Mouse (Mus musculus): Measurements from ENCODE around the gene 1700001J03Rik. TPM values are rescaled to one million over a fixed set of nuclear protein-coding genes. Genes with fewer than 3 reads are reported as not detected.
"Not testable (repeated sequence)": the region's sequence is repeated elsewhere in the genome, so short reads cannot be mapped to it uniquely, and the experiment has no call there.

1700001J03Rik gene
- total RNA-seq, 1 experiment = not detected

GRCm38 (mm10) chr5:146187441-146187840, 2.3 kb upstream of the 1700001J03Rik start:
- H3K27ac ChIP-seq (ENCODE audit: insufficient read depth, low read depth, low read length, poor library complexity, severe bottlenecking); H3K4me1 ChIP-seq (ENCODE audit: control insufficient read depth in 2 of 2, insufficient read depth in 2 of 2, low read length in 2 of 2, poor library complexity in 1 of 2); H3K9ac ChIP-seq (ENCODE audit: insufficient read depth, low read depth, low read length, poor library complexity, severe bottlenecking); H3K36me3 ChIP-seq (ENCODE audit: control insufficient read depth, insufficient read depth, low read length, poor library complexity, severe bottlenecking); H3K9me3 ChIP-seq (ENCODE audit: control insufficient read depth, insufficient read depth, low read depth, low read length); H3K4me3 ChIP-seq (ENCODE audit: insufficient read depth in 1 of 2, low read depth in 1 of 2, low read length in 2 of 2, poor library complexity in 1 of 2, severe bottlenecking in 1 of 2): not testable (repeated sequence)
- 0 out of 2 replicates have a peak, but pooled peaks have one; percentile 13 for TF ChIP-seq ZC3H11A (IDR thresholded peaks at IDR 0.05; ENCODE audit: borderline replicate concordance, low read depth, low read length)
- in situ Hi-C loops (cut with MboI; ENCODE audit: low sequenced_read_pairs in 2 of 2, unreplicated experiment in 2 of 2) = loop anchor here (25.0 kb wide), 1 partner anchor 300 kb away; the partner anchor contains the start of genes Gm6370 (in 2 of the 2) and Gm6408 (in 2 of the 2)
- DNase-seq (ENCODE audit: low read depth, low spot score) = peak; percentile 24

- H3K9me3 ChIP-seq (ENCODE audit: control insufficient read depth, insufficient read depth, low read depth, low read length); H3K36me3 ChIP-seq (ENCODE audit: control insufficient read depth, insufficient read depth, low read length, poor library complexity, severe bottlenecking); H3K9ac ChIP-seq (ENCODE audit: insufficient read depth, low read depth, low read length, poor library complexity, severe bottlenecking); DNase-seq (ENCODE audit: low read depth, low spot score); H3K4me3 ChIP-seq (ENCODE audit: insufficient read depth in 1 of 2, low read depth in 1 of 2, low read length in 2 of 2, poor library complexity in 1 of 2, severe bottlenecking in 1 of 2); H3K27ac ChIP-seq (ENCODE audit: insufficient read depth, low read depth, low read length, poor library complexity, severe bottlenecking); in situ Hi-C loops (cut with MboI; ENCODE audit: low sequenced_read_pairs in 2 of 2, unreplicated experiment in 2 of 2); H3K4me1 ChIP-seq (ENCODE audit: control insufficient read depth in 2 of 2, insufficient read depth in 2 of 2, low read length in 2 of 2, poor library complexity in 1 of 2): not testable (repeated sequence)
Observed at GRCm38 (mm10) chr5:146172744-146173143, 12.4 kb downstream of the 1700001J03Rik start.

- H3K36me3 ChIP-seq (ENCODE audit: control insufficient read depth, insufficient read depth, low read length, poor library complexity, severe bottlenecking); H3K9me3 ChIP-seq (ENCODE audit: control insufficient read depth, insufficient read depth, low read depth, low read length); H3K4me3 ChIP-seq (ENCODE audit: insufficient read depth in 1 of 2, low read depth in 1 of 2, low read length in 2 of 2, poor library complexity in 1 of 2, severe bottlenecking in 1 of 2); H3K9ac ChIP-seq (ENCODE audit: insufficient read depth, low read depth, low read length, poor library complexity, severe bottlenecking); in situ Hi-C loops (cut with MboI; ENCODE audit: low sequenced_read_pairs in 2 of 2, unreplicated experiment in 2 of 2); H3K27ac ChIP-seq (ENCODE audit: insufficient read depth, low read depth, low read length, poor library complexity, severe bottlenecking); H3K4me1 ChIP-seq (ENCODE audit: control insufficient read depth in 2 of 2, insufficient read depth in 2 of 2, low read length in 2 of 2, poor library complexity in 1 of 2); DNase-seq (ENCODE audit: low read depth, low spot score): not testable (repeated sequence)
Observed at GRCm38 (mm10) chr5:146170621-146171020, 14.5 kb downstream of the 1700001J03Rik start, which contains the start of gene Gm6309. Gene Gm6309, minus strand, starts transcription at chr5:146170721.

DNA sequence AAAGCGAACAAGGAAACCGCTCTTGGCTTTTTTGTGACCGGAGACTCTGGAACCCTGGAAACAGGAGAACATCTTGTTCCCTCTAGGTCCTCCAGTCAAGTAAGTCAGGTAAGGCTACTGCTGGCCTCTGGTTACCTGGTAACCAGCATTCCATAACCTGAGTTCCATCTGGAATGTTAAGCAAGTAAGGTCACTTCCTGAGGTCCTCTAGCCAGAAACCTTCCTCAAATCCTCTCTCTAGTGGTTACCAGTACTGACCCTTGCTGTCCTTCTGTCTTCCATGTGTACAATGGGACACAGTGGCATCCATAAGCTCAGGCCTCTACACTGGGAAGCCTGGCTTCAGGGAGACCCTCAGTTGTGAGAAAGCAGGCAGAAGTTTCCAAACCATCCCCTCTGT, 24.7 kb downstream of the 1700001J03Rik start, which contains the start of gene Gm5565:
Gene Gm5565 (minus strand): TSS at position 101 of the 400 bp plus-strand sequence.
- H3K4me3 ChIP-seq (ENCODE audit: insufficient read depth in 1 of 2, low read depth in 1 of 2, low read length in 2 of 2, poor library complexity in 1 of 2, severe bottlenecking in 1 of 2); H3K9ac ChIP-seq (ENCODE audit: insufficient read depth, low read depth, low read length, poor library complexity, severe bottlenecking); in situ Hi-C loops (cut with MboI; ENCODE audit: low sequenced_read_pairs in 2 of 2, unreplicated experiment in 2 of 2); H3K36me3 ChIP-seq (ENCODE audit: control insufficient read depth, insufficient read depth, low read length, poor library complexity, severe bottlenecking); H3K4me1 ChIP-seq (ENCODE audit: control insufficient read depth in 2 of 2, insufficient read depth in 2 of 2, low read length in 2 of 2, poor library complexity in 1 of 2); H3K27ac ChIP-seq (ENCODE audit: insufficient read depth, low read depth, low read length, poor library complexity, severe bottlenecking); DNase-seq (ENCODE audit: low read depth, low spot score); H3K9me3 ChIP-seq (ENCODE audit: control insufficient read depth, insufficient read depth, low read depth, low read length): not testable (repeated sequence)

- H3K9me3 ChIP-seq (ENCODE audit: control insufficient read depth, insufficient read depth, low read depth, low read length); H3K9ac ChIP-seq (ENCODE audit: insufficient read depth, low read depth, low read length, poor library complexity, severe bottlenecking); H3K4me1 ChIP-seq (ENCODE audit: control insufficient read depth in 2 of 2, insufficient read depth in 2 of 2, low read length in 2 of 2, poor library complexity in 1 of 2); DNase-seq (ENCODE audit: low read depth, low spot score); H3K36me3 ChIP-seq (ENCODE audit: control insufficient read depth, insufficient read depth, low read length, poor library complexity, severe bottlenecking); H3K4me3 ChIP-seq (ENCODE audit: insufficient read depth in 1 of 2, low read depth in 1 of 2, low read length in 2 of 2, poor library complexity in 1 of 2, severe bottlenecking in 1 of 2); in situ Hi-C loops (cut with MboI; ENCODE audit: low sequenced_read_pairs in 2 of 2, unreplicated experiment in 2 of 2); H3K27ac ChIP-seq (ENCODE audit: insufficient read depth, low read depth, low read length, poor library complexity, severe bottlenecking): not testable (repeated sequence)
Observed at GRCm38 (mm10) chr5:146158326-146158725, 26.8 kb downstream of the 1700001J03Rik start.

- in situ Hi-C loops (cut with MboI; ENCODE audit: low sequenced_read_pairs in 2 of 2, unreplicated experiment in 2 of 2) = no loop called here
- DNase-seq (ENCODE audit: low read depth, low spot score) = no peak
Observed at GRCm38 (mm10) chr5:146150454-146150853, 34.6 kb downstream of the 1700001J03Rik start.

More at GRCm38 (mm10) chr5:146150454-146150853, 34.6 kb downstream of the 1700001J03Rik start:
- Histone ChIP-seq H3K4me1 (ENCODE audit: control insufficient read depth in 2 of 2, insufficient read depth in 2 of 2, low read length in 2 of 2, poor library complexity in 1 of 2) (no peaks in the 10 kb centered on the region), H3K36me3 (ENCODE audit: control insufficient read depth, insufficient read depth, low read length, poor library complexity, severe bottlenecking) (no peaks in the 10 kb centered on the region), H3K9me3 (ENCODE audit: control insufficient read depth, insufficient read depth, low read depth, low read length) (no peaks in the 10 kb centered on the region), H3K9ac (ENCODE audit: insufficient read depth, low read depth, low read length, poor library complexity, severe bottlenecking) (no peak overlapping the region), H3K4me3 (ENCODE audit: insufficient read depth in 1 of 2, low read depth in 1 of 2, low read length in 2 of 2, poor library complexity in 1 of 2, severe bottlenecking in 1 of 2) (no peak overlapping the region), H3K27ac (ENCODE audit: insufficient read depth, low read depth, low read length, poor library complexity, severe bottlenecking) (no peak overlapping the region)
- TF ChIP-seq MAFK (IDR thresholded peaks at IDR 0.05; ENCODE audit: insufficient read depth, low read depth, low read length) (no peak), HCFC1 (IDR thresholded peaks at IDR 0.05; ENCODE audit: borderline replicate concordance, insufficient read depth, low read length) (no peak), ZNF384 (IDR thresholded peaks at IDR 0.05; ENCODE audit: low read depth, low read length) (no peak)

All from ES-E14 (cell line).